Mouse (Mus musculus): Measurements from ENCODE around the gene Tmem256.

DNA sequence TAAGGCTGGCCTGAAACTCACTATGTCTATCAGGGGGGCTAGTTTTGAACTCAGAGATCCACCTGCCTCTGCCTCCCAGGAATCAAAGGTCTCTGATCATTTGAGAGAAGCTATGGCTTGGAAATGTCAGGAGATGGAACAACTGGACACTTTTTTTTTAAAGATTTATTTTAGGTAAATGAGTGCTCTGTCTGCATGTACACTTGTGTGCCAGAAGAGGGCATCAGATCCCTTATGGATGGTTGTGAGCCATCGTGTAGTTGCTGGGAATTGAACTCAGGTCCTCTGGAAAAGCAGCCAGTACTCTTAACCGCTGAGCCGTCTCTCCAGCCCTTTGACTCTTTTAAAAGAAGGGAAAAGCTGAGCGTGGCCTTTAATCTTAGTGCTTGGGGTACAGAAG lies 31.9 kb upstream of the Tmem256 start:
- TF ChIP-seq POLR2A (IDR thresholded peaks at IDR 0.05; ENCODE audit: extremely low read depth, insufficient read depth, low read length) (no peak), CTCF (IDR thresholded peaks at IDR 0.05; ENCODE audit: low read depth, low read length) (no peak)
